Mouse (Mus musculus) G1E (cell line): ENCODE results near the gene Dnm1. TPM values are rescaled to one million over a fixed set of nuclear protein-coding genes. Genes with fewer than 3 reads are reported as not detected.

Experiments used
- ATAC-seq: 2 replicates; pipeline ENCODE4 v1.8.0; 2016; ENCODE audit warnings: mild to moderate bottlenecking; ENCODE audit not compliant: insufficient number of reproducible peaks, poor library complexity, low FRiP score, severe bottlenecking; ENCODE audit errors: extremely low read depth
- DNase-seq: peaks from one replicate; pipeline ENCODE4 v3.0.0; 2012; ENCODE audit warnings: low spot score
- H3K27me3 ChIP-seq: 2 replicates; pipeline ENCODE4 v1.6.1; 2012; ENCODE audit warnings: mild to moderate bottlenecking, low read length, inconsistent platforms; ENCODE audit not compliant: insufficient read depth
- H3K36me3 ChIP-seq: replicated peaks from 2 replicates; pipeline ENCODE3; 2012; ENCODE audit warnings: mild to moderate bottlenecking, inconsistent platforms
- H3K4me1 ChIP-seq: 2 replicates; pipeline ENCODE4 v1.6.1; 2012; ENCODE audit warnings: low read depth, low read length, inconsistent platforms, mixed read lengths; ENCODE audit not compliant: insufficient read depth
- H3K4me3 ChIP-seq: 2 replicates; pipeline ENCODE4 v1.5.1; 2012; ENCODE audit warnings: low read depth, mild to moderate bottlenecking, inconsistent platforms, low read length, moderate library complexity, mixed read lengths
- H3K9me3 ChIP-seq: replicated peaks from 2 replicates; pipeline ENCODE4 v1.6.1; 2012; ENCODE audit warnings: inconsistent platforms
- CTCF ChIP-seq: IDR thresholded peaks from 2 replicates; pipeline ENCODE4 v1.5.1; 2012; ENCODE audit warnings: low read depth, low read length, inconsistent platforms, mixed read lengths
- GATA1 ChIP-seq: IDR thresholded peaks from 2 replicates; pipeline ENCODE4 v1.6.1; 2012; ENCODE audit warnings: borderline replicate concordance, low read length, inconsistent platforms, mixed read lengths
- GATA2 ChIP-seq: IDR thresholded peaks from 2 replicates; pipeline ENCODE4 v1.6.1; 2012; ENCODE audit warnings: low read depth, low read length, inconsistent platforms, borderline replicate concordance
- POLR2AphosphoS5 ChIP-seq: IDR thresholded peaks from 2 replicates; pipeline ENCODE4 v1.6.1; 2012; ENCODE audit warnings: low read depth, low read length, inconsistent platforms; ENCODE audit not compliant: insufficient replicate concordance
- TAL1 ChIP-seq: conservative IDR thresholded peaks from 2 replicates; pipeline ENCODE4 v1.6.1; 2012; ENCODE audit warnings: low read depth, low read length, inconsistent platforms, mixed read lengths
- polyA plus RNA-seq: library from polyadenylated mRNA; stranded (reverse); fragments of >175 nt; gene quantifications from 2 replicates; pipeline ENCODE4 v1.2.3, GENCODE M21; 2012
- total RNA-seq, 2 experiments: library from RNA; stranded (forward) in 1 of 2; stranded (reverse) in 1 of 2; fragments of 200-1000 nt in 1 of 2; fragments of >200 nt in 1 of 2; fragmentation: Nextera tagmentation in 1 of 2; gene quantifications; 2 replicates each; pipeline ENCODE4 v1.2.3; 2014 to 2017

Dnm1 gene
- total and polyA plus RNA-seq, 3 experiments = 0.05 to 0.14 TPM; not detected in 1

DNA sequence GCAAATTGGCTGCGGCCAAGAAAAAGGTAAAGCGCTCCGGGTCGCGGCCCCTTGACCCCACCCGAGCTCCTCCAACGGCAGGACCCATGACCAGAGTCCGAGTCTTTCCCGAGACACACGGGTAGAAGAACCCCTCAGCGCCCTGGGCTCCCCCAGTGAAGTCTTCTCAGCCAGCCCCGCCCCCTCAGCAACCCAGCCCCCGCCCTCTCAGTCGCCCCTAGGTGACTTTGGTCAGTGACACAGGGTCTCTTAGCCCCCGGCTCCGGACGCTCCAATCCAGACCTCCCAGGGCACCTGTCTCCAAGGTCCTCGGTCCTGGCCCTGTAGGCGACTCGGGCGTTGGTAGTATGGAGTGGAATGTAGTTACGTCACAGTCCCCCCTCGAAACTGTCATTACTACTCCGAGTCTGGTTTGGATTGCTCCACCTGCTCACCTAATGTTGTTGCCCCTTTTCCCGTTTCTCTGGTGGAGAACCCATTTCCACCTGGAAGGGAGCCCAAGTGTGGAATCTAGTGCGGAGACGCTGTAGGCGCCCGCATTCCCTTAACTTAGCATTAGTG lies 64.7 kb downstream of the Dnm1 start:
- peak; percentile 72 for DNase-seq
- ATAC-seq = no peak
- peak overlapping the region; percentile 83 for H3K4me3 ChIP-seq
- H3K4me1 ChIP-seq = peaks cover 41% of the 10 kb centered on the region
- no peaks in the 10 kb centered on the region for H3K9me3 ChIP-seq
- no peaks in the 10 kb centered on the region for H3K27me3 ChIP-seq
- TF ChIP-seq GATA1 = no peak
- no peak for TF ChIP-seq POLR2AphosphoS5
- TF ChIP-seq GATA2 = no peak
- TF ChIP-seq CTCF = no peak
- peaks cover 63% of the 10 kb centered on the region for H3K36me3 ChIP-seq

GRCm38 (mm10) chr2:32287923-32288367 lies 65.2 kb downstream of the Dnm1 start, which contains the start of gene Swi5:
Swi5 (minus strand) TSS chr2:32288075.
- TF ChIP-seq GATA1 (no peak), GATA2 (no peak), CTCF (no peak), POLR2AphosphoS5 (no peak), TAL1 (no peak)
- no peaks in the 10 kb centered on the region for H3K27me3 ChIP-seq
- DNase-seq (peak; percentile 99), ATAC-seq (peak; percentile 99)
- peaks cover 61% of the 10 kb centered on the region for H3K36me3 ChIP-seq
- H3K4me1 ChIP-seq = peaks cover 41% of the 10 kb centered on the region
- H3K9me3 ChIP-seq = no peaks in the 10 kb centered on the region
- H3K4me3 ChIP-seq = peak within 1 kb of the TSS; percentile 83

- Histone ChIP-seq H3K4me1 (peaks cover 37% of the 10 kb centered on the region), H3K36me3 (peaks cover 61% of the 10 kb centered on the region), H3K9me3 (no peaks in the 10 kb centered on the region), H3K27me3 (no peaks in the 10 kb centered on the region), H3K4me3 (peak within 1 kb of the TSS; percentile 83)
- TF ChIP-seq GATA2 = no peak
- no peak for TF ChIP-seq POLR2AphosphoS5
- no peak for TF ChIP-seq GATA1
- TF ChIP-seq TAL1 = no peak
- no peak for TF ChIP-seq CTCF
- ATAC-seq = no peak
- peak; percentile 40 for DNase-seq
Measured at GRCm38 (mm10) chr2:32287334-32287840, 65.8 kb downstream of the Dnm1 start, which contains the start of gene Golga2. Golga2 (plus strand) TSS chr2:32287384.

DNA sequence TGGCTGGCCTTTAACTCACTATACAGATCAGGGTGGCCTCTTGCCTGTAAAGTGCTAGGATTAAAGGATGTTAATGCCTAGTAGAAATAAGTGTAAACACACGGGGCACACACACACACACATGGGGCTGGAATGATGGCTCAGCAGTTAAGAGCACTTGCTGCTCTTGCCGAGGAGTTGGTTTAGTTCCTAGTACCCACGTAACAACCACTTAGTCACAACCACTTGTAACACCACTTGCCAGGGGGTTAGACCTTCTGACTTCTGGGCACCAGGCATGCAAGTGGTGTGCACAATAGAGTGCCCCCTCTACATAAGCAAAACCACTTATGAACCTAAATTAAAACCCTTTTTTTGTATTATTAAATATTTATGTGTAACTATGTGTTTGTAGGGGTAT lies 69.2 kb downstream of the Dnm1 start:
- H3K36me3 ChIP-seq = peaks cover 72% of the 10 kb centered on the region

GRCm38 (mm10) chr2:32282727-32283126 lies 70.4 kb downstream of the Dnm1 start:
- ATAC-seq (no peak), DNase-seq (peak; percentile 58)
- peak; percentile 66; the same call in 1 of the 2 replicates for TF ChIP-seq CTCF
- no peak for TF ChIP-seq TAL1
- H3K9me3 ChIP-seq = no peaks in the 10 kb centered on the region
- H3K27me3 ChIP-seq = no peaks in the 10 kb centered on the region
- H3K36me3 ChIP-seq = peaks cover 84% of the 10 kb centered on the region
- peaks cover 16% of the 10 kb centered on the region for H3K4me1 ChIP-seq
- no peak overlapping the region for H3K4me3 ChIP-seq

More for the DNA sequence above, 69.2 kb downstream of the Dnm1 start:
- TF ChIP-seq GATA1 (no peak), CTCF (no peak), GATA2 (no peak), POLR2AphosphoS5 (no peak), TAL1 (no peak)
- Histone ChIP-seq H3K4me3 (no peak overlapping the region), H3K4me1 (peaks cover 21% of the 10 kb centered on the region), H3K27me3 (no peaks in the 10 kb centered on the region), H3K9me3 (no peaks in the 10 kb centered on the region)
- ATAC-seq = no peak
- DNase-seq = no peak

DNA sequence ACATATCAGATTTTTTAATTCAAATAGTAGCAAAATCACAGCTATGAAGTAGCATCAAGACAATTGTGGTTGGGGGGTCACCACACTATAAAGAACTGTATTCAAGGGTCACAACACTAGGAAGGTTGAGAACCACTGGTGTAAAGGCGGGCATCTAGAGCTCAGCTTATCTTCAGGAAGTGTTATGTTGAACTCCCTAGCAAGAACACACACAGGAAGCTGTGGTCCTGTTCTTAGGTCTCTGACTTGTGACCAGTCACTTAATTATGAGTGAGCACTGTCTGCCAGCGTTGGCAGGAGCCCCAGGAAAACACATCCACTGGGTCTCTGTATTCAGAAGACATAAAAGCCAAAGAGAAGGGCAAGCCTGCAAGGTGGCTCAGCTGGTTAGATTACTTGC lies 70.8 kb downstream of the Dnm1 start:
- Histone ChIP-seq H3K4me3 (no peak overlapping the region), H3K27me3 (no peaks in the 10 kb centered on the region), H3K9me3 (no peaks in the 10 kb centered on the region), H3K4me1 (peaks cover 16% of the 10 kb centered on the region), H3K36me3 (peaks cover 89% of the 10 kb centered on the region)
- TF ChIP-seq GATA2 (no peak), CTCF (no peak), GATA1 (no peak), POLR2AphosphoS5 (no peak), TAL1 (no peak)
- ATAC-seq (no peak), DNase-seq (no peak)

DNA sequence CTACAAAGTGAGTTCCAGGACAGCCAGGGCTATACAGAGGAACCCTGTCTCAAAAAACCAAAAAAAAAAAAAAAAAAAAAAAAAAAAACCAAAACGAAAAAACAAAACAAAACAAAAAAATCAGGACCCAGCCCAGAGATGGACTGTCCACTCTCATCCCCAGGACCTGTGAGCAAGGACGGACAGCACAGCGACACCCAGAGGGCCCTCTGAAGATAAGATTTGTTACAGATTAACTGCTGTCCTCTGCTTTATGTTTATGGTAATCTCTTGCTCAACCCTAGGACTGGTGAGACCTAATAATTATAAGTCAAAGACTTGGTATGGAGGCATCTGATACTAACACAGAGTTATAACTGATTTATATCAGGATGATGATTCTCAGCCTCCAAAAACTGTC lies 77.3 kb downstream of the Dnm1 start:
- ATAC-seq (no peak), DNase-seq (no peak)
- H3K9me3 ChIP-seq = peaks cover 14% of the 10 kb centered on the region
- H3K27me3 ChIP-seq = 0 out of 2 replicates have a peak, but pooled peaks cover 2% of the 10 kb centered on the region
- H3K4me1 ChIP-seq = no peaks in the 10 kb centered on the region
- peaks cover 43% of the 10 kb centered on the region for H3K36me3 ChIP-seq
- H3K4me3 ChIP-seq = no peak overlapping the region
- no peak for TF ChIP-seq GATA1
- no peak for TF ChIP-seq CTCF
- no peak for TF ChIP-seq GATA2
- TF ChIP-seq POLR2AphosphoS5 = no peak
- no peak for TF ChIP-seq TAL1
